Mouse (Mus musculus): ENCODE data around the gene Chst15. TPM values are rescaled to one million over a fixed set of nuclear protein-coding genes. Genes with fewer than 3 reads are reported as not detected.

Gene Chst15
- polyA plus RNA-seq (2015; fragmentation: Nextera tagmentation; extraction: Ambion mirVana): 5.9 and 8.2 TPM in 2 replicates

DNA sequence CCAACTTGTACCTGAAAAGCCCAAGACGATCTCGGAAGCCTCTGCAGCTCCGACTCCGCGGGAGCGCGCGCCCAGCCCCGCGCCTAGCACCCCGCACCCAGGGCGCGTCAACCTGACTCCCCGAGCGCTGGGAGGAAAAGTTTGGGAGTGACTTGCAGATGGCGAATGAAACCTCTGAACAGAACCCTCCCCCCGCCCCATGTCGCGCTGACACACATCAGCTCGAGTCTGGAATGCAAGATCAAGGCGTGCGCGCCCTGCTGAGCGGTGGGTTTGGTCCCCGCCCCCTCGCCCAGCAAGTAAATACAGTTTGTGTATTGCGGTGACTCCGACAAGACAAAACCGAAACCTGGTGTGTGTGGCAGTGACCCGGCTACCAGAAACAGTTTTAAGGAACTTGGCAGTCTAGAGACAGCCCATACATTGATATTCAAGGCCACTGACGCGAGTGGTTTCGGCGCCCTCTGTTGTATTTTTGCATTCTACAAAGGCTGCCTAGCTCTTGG, at the start of gene Chst15:
Gene Chst15, minus strand, starts transcription at position 193 of the 506 bp plus-strand sequence.
- peak; percentile 81 for DNase-seq (ENCODE audit: low spot score)

DNA sequence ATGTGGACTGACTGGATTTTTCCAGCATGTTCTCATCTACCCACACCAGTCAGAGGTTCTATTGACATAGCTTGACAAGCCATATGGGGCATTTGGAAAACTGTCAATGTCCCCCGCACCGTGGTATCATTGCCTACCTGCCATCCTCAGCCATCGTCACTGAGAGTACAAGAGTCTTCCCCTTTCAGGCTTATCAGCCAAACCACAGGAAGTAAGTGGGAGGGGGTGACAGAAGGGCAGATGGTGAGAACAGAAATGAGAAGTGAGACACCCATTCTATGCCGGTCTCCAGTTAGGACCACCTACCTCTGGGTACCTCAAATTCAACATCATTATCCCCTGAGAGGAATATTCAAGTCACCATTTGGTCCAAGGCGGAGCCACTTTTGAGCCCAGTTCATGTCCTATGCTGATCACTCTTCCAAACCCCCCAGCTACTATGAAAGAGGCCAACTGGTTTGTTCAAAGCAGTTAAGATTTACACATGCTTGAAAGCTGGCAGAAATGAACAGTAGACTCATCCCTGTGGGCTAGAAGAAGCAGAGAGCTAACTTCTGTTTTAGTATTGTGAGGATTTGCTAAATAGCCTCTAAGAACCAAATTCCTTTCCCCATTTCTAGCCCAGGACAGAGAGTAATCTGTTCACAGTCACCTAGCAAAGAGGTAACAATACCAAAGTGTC, 48.8 kb upstream of the Chst15 start:
- DNase-seq (ENCODE audit: low spot score): peak; percentile 70

DNA sequence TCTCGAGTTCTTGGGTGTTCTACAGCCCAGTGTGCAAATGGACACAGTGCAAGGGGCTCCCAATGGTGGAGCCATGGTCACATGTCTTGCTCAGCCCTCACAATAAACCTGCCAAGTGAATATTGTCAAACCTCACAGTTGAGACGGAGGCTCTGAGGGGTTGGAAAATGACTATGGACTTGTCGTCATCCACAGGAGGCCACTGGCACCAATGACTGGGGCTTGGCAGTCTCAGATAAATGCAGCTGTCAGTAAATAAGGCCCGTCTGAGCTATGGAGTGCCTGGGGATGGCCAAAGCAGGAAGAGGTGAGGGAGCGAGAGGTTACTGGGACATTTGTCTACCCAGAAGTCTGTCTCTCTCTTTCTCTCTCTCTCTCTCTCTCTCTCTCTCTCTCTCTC, 48.1 kb upstream of the Chst15 start:
- DNase-seq (ENCODE audit: low spot score): peak; percentile 21

DNA sequence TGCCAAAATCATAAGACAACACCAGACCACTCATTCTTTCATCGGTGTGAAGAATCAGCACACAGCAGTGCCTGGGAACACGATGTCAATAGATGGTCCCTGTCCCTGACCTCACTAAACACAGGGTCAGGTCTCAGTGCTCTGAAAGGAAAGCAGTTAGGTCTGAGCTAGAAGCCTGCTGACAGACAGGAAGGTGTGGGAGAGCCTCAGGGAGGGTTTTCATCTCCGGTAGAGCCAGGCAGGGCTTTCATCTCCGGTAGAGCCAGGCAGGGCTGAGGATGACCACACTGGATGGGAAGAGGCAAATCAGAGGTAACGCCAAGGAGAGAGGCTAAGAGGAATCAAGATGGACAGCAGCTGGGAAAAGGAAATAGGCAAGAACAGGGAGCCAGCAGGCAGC, 47.5 kb upstream of the Chst15 start:
- DNase-seq (ENCODE audit: low spot score): peak; percentile 36

DNA sequence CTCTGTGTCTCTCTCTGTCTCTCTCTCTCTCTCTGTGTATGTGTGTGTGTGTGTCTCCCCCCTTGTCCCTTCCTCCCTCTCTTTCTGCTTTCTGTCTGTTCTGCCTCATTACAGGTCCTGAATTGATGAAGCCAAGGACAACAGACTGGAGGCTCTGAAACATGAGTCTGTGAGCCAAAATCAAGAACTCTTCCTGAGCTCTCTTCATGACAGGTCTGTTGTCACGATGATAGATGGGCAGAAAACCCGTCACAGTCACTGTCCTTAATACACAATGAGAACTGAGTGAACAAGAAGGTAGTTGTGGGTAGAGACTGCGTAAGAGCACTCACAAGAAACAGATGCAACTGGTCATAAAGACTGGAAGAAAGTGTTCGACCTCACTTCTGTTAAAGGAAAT, 43.3 kb upstream of the Chst15 start:
- DNase-seq (ENCODE audit: low spot score): no peak

DNA sequence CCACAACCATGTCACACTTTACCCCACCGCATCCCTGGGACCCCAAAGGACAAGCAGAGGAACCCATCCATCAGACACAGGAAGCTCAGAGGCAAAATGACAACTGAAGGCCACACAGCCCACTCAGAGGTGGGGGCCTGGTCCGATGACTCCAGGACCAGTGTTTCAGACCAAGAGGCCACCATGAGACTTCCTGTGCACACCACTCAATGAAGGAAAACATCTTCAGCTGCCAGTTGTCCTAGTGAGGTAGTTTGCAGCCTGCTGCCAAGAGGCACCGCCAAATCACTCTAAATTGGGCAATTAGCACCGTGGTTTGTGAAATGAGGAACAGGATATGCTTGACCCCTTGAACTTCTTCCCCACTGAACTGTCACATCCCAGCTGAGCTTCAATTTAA, 41.7 kb upstream of the Chst15 start:
- no peak for DNase-seq (ENCODE audit: low spot score)

DNA sequence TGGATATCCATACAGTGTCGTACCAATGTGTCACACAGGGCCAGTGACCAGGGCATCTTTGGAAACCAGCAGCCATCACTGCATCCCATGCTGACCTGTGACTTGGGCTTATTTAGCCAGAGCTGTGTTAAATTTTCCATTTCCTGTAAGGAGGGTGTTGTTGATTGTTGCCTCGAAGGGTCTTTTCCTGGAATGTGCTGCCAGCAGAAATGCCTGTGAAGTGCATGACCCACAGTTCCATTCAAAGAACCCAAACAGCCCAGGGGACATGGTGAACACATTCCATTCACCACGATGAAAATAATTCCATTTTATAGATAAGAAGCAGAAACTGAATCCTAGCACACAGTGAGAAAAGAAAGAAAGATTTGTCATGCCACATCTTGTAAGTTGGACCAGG, 41.2 kb upstream of the Chst15 start:
- DNase-seq (ENCODE audit: low spot score): no peak

DNA sequence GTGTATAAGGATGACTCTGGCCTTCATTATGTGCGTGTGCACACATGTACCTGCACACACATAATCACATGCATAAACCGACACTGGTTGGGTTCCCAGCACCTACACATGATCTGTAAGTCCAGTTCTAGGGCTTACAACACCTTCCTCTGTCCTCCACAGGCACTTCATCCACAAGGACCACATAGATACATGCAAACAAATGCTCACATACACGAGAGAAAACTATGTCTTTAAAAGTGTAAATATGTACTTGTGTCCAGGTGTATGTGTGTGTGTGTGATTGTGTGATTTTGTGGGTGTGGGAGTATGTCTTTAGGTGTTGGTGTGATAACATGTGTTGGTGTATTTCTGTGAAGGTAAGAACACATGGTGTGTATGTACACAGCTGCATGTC, 40.8 kb upstream of the Chst15 start:
- no peak for DNase-seq (ENCODE audit: low spot score)

DNA sequence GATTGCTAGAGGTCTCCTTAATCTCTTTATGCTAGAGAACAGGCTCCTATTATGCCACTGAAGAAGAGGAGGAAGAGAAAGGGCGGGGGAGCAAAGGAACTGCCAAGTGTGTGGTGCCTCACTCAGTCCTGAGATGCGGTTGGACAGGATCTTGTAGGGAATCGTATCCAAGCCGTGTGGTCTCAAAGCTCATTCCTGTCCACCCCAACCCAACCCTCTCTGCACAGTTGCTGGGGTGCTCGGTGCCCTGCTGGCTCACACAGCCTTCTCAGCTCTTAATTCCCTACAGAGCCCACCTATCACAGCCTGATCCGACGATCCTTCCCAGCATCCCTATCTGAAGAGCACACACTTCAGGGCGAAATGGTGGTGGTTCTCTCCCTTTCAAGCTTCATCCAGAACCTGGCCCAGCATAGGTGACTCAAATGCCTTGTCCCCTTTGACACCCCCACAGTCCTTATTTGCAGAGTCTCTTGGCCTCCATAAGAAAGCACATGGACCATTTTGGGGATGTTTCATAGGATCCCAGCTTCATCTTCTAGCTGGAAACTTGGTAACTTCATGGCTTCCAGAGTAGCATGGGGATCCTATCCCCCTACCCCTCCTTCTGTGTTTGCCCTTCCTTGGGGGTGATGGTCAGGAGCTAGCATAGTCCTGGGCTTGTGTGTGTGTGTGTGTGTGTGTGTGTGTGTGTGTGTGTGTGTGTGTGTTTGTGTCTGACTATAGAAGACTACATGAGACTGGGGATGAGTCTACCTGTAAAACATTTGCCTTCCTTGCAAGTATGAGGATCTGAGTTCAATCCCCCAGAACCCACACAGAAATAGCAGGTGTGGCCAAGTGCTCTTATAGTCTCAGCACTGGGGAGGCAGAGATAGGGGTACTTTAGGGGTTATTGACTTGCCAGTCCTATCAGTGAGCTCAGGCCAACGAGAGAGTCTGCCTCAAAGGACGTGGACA, 40.1 kb upstream of the Chst15 start:
- DNase-seq (ENCODE audit: low spot score): no peak

DNA sequence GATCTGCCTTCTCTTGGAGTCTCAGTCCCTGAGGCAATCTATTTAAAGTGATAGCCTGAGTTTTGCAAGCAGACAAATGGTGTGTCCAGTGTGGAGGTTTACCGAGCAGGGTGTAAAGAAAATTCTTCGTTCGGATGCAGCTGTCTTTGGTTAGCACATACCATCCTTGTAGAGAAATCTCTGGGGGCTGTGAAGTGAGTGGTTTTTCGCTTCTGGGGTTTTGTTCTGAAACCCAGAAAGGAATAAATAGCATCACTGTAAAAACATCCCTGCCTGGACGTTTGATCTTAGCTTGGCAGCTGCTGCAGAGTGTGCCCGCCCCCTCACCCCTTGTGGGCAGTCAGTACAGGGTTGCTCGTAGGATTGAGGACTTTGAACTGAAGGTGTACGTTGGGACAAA, 39.2 kb upstream of the Chst15 start:
- DNase-seq (ENCODE audit: low spot score): peak; percentile 70

DNA sequence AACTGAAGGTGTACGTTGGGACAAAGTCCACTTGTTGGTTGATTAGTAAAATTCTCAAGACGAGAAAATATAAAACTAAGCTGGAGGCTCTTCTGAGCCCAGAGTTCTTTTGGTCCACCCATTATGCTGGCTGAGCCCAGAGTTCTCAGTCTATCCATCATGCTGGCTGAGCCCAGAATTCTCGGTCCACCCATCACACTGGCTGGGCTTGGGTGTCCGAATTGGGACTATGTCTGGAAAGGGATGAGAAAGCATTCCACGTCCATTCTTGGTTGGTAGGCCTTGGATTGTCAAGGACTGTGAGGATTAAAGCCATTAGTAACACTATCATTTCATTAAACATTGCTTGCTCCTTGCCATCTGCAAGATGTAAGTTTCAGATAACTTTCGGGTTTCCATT, 38.7 kb upstream of the Chst15 start:
- DNase-seq (ENCODE audit: low spot score): no peak

DNA sequence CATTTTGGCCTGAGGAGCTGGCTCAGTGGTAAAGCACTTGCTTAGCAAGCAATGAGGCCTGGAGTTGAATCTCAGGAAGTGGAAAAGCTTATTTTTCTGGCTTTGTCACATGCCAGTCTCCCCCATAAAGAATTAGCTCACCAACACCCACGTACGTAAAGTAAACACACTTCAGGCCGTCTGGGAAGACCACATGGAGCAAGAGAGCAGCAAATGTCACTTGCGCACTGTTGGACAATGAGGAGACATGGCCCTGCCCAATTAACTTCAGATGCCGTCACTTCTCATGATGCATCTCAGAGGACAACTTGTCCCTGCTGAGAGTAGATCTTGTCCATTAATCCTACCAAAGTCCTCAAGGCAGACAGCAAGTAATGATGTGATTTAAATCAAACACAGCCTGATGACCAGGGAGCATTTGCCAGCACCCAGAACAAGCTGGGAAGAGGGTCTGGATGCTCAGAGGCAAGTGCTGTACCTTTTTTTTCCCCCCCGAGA, 32.1 kb upstream of the Chst15 start:
- DNase-seq (ENCODE audit: low spot score): no peak

DNA sequence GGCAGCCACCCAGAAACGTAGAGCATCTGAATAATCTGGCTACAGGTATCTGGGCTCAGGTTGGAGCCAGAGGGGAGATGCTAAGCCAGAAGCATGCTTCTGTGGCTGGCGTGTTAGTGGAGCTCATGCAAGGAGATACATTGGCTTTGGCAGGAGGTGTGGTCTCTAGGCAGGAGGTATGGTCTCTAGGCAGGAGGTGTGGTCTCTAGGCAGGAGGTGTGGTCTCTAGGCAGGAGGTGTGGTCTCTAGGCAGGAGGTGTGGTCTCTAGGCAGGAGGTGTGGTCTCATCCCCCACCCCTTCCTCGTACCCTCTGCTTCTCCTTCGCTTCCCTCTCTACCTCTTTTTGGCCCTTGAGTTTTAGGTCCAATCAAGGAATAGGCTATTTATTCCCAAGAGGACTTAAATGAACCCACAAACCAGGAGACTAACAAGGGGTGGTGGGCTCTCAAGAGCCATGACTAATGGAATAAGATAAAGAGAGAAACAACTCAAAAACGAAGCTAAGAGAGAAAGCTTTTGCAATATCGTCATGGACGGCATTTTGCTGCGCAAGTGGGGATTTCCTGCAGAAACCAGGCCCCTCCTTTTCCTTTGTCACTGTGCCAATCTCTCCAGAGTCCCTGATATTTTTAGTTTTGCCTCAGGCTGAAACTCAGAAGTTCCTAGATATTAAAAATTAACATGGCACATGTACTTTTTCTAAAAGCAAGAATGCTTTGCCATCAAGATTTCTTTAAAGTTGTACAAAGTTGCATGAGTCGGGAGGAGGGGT, 30.4 kb upstream of the Chst15 start:
- DNase-seq (ENCODE audit: low spot score): no peak

DNA sequence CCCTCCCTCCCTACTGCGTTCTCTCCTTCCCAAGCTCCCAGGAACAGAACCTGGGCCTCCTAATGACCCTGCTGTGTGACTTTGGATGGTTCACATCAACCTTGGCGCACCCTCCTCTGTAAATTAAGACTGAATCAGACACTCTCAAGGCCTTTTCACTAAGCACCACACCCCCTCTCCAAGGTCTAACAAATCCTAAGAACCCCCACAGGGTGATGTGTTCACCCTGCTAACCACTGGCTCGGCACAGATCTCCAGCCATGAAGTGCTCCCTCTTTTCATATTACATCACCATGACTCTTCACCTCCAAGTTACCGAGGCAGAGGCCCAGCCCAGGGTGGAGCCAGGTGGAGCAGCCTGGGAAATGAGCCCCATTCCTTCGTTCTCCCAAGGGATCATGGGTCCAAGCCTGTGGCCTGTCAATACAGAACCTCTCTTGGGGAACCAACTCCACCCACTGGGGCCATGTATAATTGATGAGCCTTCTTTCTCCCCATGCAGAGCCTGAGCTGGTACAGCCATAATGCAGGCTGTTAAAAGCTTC, 28.6 kb upstream of the Chst15 start:
- DNase-seq (ENCODE audit: low spot score): no peak

DNA sequence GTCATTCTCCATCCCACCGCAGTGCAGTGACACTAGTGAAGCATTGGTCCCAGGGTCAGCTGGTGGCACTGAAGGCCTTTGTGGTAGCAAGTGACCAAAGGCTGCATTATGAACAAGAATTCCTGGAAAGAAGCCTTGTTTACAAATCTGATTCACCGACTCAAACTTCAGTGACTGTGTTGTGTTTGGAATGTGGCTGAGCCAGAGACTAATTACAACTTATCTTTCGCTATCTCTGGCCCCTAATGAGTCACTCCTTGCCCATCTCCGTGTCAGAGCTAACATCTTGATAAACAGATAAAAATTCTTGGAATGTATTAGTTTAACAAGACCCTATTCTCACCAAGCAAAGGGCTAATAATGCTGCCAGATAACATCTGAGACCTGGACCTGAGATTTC, 27.6 kb upstream of the Chst15 start:
- no peak for DNase-seq (ENCODE audit: low spot score)

DNA sequence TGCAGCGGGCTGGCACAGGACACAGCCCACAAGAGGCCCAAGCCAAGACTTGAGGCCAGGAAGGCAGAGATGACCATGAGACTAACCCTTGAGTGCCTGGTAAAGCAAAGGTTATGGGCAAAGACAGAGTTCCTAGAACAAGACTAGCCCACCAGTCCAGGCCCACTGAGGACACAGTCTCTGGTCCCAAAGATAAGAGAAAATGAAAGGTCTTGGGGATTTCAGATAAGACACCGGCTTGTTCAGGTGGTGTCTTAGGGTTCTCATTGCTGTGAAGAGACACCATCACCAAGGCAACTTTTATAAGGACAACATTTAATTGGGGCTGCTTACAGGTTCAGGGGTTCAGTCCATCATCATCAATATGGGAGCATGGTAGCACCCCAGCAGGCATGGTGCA, 26.9 kb upstream of the Chst15 start:
- no peak for DNase-seq (ENCODE audit: low spot score)

DNA sequence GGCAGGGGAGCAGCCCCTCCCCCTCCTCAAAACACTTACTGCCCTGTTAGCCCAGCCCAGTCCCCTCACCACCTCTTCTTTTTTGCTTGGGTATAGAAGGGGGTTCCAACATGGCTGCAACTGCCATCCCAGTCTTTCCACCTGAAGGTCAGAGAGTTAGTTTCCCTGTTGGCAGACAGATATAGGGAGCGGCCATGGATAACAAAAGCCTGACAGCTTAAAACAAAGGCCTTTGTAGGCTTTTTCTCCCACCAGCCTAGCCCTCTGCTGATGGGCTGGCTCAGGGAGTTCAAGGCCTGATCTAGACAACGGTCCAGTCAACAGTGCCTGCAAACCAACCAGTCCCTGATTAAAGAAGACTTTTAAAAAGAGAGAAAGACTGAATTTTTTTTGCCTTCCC, 26.1 kb upstream of the Chst15 start:
- DNase-seq (ENCODE audit: low spot score): no peak

DNA sequence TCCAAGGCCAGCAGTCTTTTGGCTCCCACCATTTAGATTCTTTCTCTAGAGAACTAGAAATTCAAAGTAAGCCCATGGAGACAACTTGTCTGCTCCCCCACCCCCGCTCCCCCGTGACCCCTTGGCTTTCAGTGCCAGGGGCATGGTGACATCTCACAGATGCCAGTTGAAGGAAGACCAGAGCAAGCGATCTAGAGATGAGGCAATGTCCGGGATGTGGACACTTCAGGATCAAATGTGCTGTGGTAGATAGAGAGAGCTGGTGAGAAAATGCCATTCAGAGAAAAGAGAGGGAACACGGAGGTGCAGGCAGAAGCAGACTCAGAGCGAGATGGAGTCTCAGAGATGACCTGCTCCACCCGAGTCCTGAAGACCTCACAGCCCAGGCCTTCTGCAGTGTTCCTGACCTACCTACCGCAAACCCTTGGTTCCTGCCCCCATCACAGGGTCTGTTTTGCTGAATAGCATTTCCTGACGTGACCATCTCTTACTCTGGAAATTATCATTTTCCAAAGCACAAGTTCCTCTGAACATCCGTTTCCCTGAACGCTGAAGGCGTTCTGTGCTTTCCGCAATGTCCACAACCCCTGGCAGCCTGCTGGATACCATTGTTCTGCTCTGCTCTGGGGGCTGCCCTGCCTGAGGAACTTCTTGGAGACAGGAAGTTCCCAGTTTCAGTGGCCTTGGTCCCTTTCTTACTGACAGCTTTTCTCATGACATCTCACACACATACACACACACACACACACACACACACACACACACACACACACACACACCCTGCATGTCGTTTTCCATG, 22.2 kb upstream of the Chst15 start:
- DNase-seq (ENCODE audit: low spot score): no peak

DNA sequence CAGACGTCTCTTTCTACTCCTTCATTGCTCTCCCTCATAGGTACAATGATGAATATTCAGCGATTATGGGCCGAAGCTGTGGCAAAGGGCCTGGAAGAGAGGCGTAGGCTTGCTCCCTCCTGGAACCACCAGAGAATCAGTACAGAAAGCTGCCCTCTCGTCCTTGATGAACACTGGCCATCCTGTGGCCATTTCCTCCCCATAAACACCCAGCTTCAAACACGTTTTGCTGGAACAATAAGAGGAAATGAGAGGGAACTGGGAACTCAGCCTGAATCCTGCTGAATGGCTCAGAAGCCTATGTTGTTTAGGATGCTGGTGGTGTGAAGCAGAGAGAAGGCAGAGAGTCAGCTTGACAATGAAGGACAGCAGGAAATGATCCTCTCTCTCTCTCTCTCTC, 21.3 kb upstream of the Chst15 start:
- no peak for DNase-seq (ENCODE audit: low spot score)

DNA sequence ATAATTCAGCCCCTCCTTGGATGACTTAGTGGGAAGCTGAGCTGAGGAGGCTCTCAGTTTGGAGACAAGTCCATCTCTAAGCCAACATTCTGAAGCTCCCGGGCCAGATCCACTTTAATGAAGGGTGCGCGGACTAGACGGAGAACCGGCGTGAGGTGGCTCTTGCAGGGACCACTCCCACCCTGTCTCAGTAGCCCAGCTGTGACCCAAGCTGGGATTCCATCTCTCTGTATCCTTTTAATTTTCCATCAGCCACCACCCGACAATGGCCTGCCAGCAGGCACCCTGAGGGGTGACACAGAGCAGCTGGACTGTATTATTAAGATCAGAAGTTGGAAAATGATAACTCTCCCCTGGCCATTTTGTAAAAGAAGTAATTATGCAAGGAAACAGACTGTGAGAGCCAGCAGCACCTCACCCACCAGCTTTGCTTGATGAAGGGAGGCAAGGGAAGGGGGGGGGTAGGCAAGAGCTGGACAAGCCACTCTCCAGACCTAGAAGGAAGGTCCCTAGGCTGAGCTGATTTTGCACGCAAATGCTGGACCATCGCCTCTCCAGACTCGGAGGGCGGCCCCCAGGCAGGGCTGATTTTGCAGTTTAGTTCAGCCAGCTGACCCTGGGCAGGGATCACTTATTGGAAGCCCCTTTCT, 20.4 kb upstream of the Chst15 start:
- DNase-seq (ENCODE audit: low spot score): no peak
